Mouse (Mus musculus): ENCODE measurements around the gene Hyal3. TPM values are rescaled to one million over a fixed set of nuclear protein-coding genes. Genes with fewer than 3 reads are reported as not detected.
A peak's percentile ranks its signal among the peaks of the same experiment; 100 is the strongest.
"Not testable (repeated sequence)": the region's sequence is repeated elsewhere in the genome, so short reads cannot be mapped to it uniquely, and the experiment has no call there.

The Hyal3 gene
- total RNA-seq, 2 experiments from 2014 or later = 0.99 to 1.6 TPM

DNA sequence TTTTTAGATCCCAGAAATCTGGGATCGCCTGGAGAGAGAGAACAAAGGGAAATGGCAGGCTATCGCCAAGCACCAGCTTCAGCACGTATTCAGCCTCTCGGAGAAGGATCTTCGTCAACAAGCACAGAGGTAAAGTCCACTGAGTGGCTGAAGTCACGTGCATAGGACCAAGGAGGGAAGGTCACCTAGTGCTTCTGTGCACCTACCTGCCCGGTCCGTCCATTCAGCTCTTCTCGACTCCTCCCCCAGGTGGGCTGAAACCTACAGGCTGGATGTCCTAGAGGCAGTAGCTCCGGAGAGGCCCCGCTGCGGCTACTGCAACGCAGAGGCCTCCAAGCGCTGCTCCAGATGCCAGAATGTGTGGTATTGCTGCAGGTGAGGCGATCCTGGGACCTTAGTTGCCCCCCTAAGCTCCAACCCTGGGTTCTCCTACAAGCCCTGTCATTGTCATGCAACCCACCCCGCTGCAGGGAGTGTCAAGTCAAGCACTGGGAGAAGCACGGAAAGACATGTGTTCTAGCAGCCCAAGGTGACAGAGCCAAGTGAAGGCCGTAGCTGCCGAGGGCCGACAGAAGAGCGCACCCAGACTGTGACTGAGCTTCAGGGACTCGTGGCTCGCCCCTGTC is 30.0 kb upstream of the Hyal3 start:
- DNase-seq = no peak

GRCm38 (mm10) chr9:107551117-107551889 is 29.3 kb upstream of the Hyal3 start, which contains the start of gene Rassf1:
Gene Rassf1, plus strand, starts transcription at chr9:107551555.
- DNase-seq = peak; percentile 85

DNA sequence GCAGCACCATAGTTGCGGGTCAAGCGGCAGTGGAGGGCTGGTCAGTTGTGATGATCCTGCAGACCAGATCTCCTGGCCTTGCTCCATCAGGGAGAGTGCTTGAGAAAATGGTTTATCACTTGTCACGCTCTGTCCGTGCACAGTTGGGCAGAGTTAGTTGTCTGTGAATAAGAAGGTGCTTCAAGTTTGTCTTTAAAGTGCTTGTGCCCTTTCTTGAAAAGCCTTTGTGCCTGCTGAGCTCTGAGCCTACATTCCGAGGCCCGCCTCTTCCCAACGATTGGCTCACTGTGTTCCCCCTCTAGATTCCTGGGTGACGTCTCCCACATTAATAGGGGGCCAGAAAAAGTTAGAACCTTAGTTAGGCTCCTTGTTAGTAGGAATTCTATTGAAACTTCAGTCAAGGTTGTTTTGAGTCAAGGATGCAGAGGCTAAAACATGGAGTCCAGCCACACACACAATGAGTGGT is 28.7 kb upstream of the Hyal3 start:
- no peak for DNase-seq

DNA sequence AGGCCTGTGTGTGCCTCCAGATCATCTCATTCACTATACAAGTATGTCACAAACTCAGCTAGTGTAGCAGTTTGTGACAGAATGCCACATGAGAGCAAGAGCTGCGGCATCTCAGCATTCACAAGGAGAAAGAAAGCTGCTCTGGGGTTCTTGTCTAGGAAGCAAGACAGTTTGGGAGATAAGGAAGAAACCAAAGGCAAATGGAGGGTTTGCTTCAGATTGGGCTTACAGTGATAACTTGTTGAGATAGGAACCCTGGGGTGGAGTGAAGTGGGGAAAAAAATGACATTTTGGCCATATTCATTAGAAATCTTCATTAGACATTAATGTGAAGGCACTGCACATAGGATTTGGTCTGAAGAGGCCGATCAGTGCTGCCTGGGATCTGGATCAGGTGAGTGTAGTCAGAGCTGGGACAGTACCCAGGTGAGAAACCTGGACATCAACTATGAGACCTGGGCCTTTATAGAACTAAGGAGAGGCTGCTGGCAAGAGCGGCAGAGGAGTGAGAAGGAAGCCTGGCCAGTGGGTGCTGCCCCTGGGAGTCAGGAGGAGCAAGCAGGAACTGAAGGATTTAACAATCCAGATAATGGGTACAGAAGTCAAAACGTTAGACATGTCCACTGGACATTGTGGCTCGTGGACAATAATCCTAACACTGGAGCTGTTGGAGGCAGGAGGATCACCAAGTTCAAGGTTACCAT is 27.8 kb upstream of the Hyal3 start:
- DNase-seq = no peak

- DNase-seq = peak in 1 of 2 experiments; percentile 49
These were observed 26.9 kb upstream of the Hyal3 start for GRCm38 (mm10) chr9:107553541-107554318.

GRCm38 (mm10) chr9:107554319-107554825 is 26.2 kb upstream of the Hyal3 start:
- peak; percentile 94 to 96 for DNase-seq

GRCm38 (mm10) chr9:107555031-107555457 is 25.6 kb upstream of the Hyal3 start:
- peak; percentile 67 to 72 for DNase-seq

GRCm38 (mm10) chr9:107555701-107556100 is 24.9 kb upstream of the Hyal3 start:
- DNase-seq = no peak

GRCm38 (mm10) chr9:107556346-107556745 is 24.3 kb upstream of the Hyal3 start:
- no peak for DNase-seq

DNA sequence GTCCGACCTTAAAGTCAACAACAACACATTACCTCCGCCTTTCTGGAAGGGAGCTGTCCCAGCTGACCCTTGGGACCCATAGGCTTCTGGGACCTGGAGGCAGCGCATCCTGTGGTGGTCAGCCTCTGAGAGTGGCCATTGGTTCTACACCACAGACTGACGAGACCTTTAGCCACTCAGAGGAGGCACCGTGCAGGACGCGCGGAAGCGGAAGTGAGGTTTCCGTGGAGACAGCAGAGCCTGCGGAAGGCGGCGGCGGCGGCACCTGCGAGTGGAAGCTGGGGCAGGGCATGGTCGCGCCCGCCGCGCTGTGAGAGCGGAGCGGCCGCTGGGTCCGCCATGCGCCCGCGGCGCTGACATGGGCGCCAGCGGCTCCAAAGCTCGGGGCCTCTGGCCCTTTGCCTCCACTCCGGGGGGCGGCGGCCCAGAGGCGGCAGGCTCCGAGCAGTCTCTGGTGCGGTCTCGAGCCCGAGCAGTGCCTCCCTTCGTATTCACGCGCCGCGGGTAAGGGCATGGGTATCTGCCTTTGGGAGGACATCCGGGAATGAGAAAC is 17.5 kb upstream of the Hyal3 start, which contains the start of gene Tusc2:
Gene Tusc2 (plus strand): TSS at position 227 of the 553 bp plus-strand sequence.
- DNase-seq = peak; percentile 96 to 97

DNA sequence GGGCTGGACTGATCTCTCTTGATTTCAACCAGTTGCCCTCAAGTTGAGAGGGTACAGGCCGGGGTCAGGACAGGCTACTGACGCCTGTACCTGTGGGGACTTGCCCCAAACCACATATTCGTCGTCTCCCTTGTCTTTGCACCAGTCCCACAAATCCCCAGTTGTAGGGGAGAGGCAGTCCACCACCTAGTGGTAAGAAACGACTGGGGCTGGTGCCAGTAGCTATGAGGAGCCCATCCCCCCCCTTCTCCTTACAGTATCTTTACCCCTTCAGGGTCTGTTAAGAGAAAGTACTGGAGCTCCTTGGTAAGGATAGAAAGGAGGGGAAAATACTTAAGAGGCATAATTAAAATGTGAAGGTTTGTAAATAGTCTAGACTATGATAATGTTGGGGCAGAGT is 15.1 kb upstream of the Hyal3 start:
- DNase-seq = not testable (repeated sequence)

DNA sequence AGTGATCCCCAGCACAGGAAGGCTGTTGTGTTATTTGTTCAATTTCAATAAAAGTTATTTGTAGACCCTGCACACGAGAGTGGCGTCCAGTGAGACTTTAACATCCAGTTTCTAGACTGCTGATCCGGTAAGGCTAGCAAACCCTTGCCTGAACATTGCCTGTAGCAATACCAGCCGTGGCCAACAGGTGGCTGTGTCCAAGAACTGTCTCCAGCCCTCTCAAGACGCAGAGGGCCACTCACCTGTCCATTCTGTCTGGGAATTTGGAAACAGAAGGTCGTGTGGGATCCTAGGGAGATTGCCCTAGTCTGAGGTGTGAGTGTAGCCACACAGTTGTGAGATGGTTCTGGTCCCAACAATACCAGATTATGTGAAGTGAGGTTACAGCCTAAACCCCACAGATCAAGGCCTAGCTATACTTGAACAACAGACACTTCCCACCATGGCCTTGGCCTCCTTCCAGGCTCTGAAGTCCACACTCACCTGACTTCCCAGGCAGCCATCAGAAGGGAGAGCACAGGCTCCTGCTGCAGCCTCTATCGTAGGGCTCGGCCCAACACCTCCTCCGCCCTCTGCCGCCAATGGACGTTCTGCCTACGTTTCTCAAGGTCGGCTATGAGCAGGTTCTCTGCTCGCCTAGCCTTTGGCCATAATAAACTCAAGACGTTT is 14.4 kb upstream of the Hyal3 start:
- peak; percentile 90 for DNase-seq

DNA sequence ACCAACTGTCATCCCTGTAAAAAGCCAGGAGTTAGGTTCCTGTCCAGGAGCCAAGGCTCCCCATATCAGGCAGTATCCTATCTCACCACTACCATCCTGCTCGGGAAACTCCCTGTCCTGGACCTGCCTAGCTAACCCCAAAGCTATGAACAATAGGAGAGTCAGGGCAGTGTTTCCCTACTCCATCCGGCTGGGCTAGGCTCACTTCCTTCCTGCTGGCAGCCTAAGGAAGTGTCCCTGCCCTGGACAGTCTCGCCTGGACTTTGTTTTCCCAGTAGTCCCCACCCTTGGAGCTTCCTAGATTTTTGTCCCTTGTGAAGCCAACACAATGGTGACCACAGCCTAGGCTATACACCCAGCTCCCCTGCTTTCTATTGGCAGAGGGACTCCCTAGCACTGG is 13.8 kb upstream of the Hyal3 start:
- peak; percentile 49 to 52 for DNase-seq

DNA sequence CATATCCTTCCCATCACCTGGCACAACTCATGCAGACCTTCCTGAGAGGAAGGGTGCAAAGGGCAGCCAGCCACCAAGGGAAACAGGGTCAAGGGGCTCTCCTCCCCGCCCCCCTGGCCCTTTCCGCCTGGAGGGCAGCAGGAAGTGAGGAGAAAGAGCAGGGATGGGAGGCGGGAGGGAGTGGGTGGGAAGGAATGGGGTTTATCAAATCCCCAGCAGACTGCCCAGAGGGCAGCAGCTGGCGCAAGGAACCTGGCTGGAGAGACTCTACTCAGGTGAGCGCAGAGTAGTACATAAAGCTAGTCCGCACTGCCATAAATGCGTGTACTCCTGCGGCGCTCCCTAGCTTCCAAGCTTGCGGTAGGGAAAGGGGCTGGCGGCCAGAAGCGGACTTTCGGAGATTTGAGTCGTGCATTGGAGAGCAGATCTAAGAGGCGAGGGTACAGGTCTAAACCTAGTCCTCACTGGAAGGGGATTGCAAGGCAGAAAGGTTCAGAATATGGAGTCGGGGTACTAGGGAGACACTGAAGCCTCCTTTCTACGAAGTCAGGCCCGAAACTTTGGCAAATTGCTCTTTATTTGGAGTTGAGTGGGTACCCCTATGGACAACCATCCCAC is 12.8 kb upstream of the Hyal3 start, which contains the start of gene Hyal2:
Gene Hyal2 (plus strand): TSS at position 244 of the 618 bp plus-strand sequence.
- DNase-seq = peak; percentile 58 to 79

- peak; percentile 91 to 93 for DNase-seq
These were observed 12.0 kb upstream of the Hyal3 start for GRCm38 (mm10) chr9:107568331-107569261.

DNA sequence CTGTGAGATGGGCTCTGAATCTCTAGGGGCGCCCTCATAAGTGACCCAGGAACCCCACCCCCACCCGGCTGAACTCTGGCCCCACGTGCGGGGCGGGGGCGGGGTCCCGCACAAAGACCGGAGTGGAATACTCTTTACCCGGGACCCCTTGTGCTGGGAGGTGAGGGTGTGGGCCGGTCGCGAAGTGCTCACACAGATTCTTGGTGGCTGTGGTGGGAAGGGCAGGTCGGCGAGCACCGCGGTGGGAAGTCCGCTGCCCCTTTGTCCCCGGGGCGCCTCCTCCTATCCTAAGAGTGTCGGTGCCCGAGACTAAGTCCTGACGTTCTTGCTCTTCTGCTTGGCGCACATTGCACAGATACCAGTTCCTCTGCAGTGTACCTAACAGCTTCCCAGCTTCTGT is 11.3 kb upstream of the Hyal3 start:
- DNase-seq = no peak

- DNase-seq = no peak
These were observed 10.6 kb upstream of the Hyal3 start for GRCm38 (mm10) chr9:107570016-107570415.

GRCm38 (mm10) chr9:107570845-107571244 is 9.8 kb upstream of the Hyal3 start:
- DNase-seq = no peak

Measured in adrenal gland, postnatal 36 days (tissue).